Mouse (Mus musculus) midbrain, embryonic 10.5 days (tissue): ENCODE data around the gene Hyal4. TPM values are rescaled to one million over a fixed set of nuclear protein-coding genes. Genes with fewer than 3 reads are reported as not detected.

Experiments used
- DNase-seq: peaks from one replicate; pipeline ENCODE4 v3.0.0-alpha.2; 2017; ENCODE audit warnings: low spot score
- H3K27ac ChIP-seq: fragments of 300-500 bp; sonication (generic); replicated peaks from 2 replicates; pipeline ENCODE4 v1.5.1; 2016; ENCODE audit warnings: mild to moderate bottlenecking
- H3K27me3 ChIP-seq: fragments of 300-500 bp; sonication (generic); 2 replicates; pipeline ENCODE4 v1.6.1; 2016; ENCODE audit warnings: low read depth, mild to moderate bottlenecking; ENCODE audit not compliant: poor library complexity, severe bottlenecking
- H3K36me3 ChIP-seq: fragments of 300-500 bp; sonication (generic); 2 replicates; pipeline ENCODE4 v1.6.1; 2016; ENCODE audit warnings: mild to moderate bottlenecking, moderate library complexity
- H3K4me1 ChIP-seq: fragments of 300-500 bp; sonication (generic); 2 replicates; pipeline ENCODE4 v1.6.1; 2016
- H3K4me3 ChIP-seq: fragments of 300-500 bp; sonication (generic); 2 replicates; pipeline ENCODE4 v1.5.1; 2016; ENCODE audit warnings: mild to moderate bottlenecking, moderate library complexity
- H3K9me3 ChIP-seq: fragments of 300-500 bp; sonication (generic); replicated peaks from 2 replicates; pipeline ENCODE4 v1.6.1; 2016; ENCODE audit warnings: mild to moderate bottlenecking
- WGBS: fragments of 180-500 bp; shearing (Covaris S2); methylation state at CpG from one replicate; pipeline ENCODE4 v1.1.7; 2016; 5-methylcytosine and 5-hydroxymethylcytosine counted together
- polyA plus RNA-seq: library from polyadenylated mRNA; unstranded; fragments of >200 nt; fragmentation: Nextera tagmentation; extraction: Ambion mirVana; gene quantifications from 2 replicates; pipeline ENCODE4 v1.2.1, GENCODE M21; 2016

Hyal4 gene
- not detected in 2 replicates for polyA plus RNA-seq

DNA sequence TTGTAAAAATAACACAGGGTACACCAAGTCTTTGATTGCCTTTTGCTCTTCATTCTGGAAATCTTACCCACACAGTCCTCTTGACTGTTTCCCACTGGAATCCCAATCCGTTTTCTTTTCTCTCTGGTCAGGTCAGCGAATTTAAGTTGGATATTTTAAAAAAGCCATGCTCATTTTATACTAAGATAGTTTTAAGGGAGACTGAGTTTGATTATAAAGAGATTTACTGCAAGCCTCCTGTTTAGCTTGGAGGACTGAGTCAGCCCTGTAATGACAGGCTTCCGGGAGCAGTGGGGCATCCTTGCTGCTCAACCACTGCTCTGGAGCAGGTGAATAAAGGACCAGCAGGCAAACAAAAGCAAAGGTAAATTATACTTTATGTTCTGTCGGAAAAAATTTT lies at the start of gene Hyal4:
Gene Hyal4 (plus strand): TSS at position 301 of the 400 bp plus-strand sequence.
- Histone ChIP-seq H3K36me3 (no peaks in the 10 kb centered on the region), H3K27ac (no peak within 1 kb of the TSS), H3K27me3 (no peaks in the 10 kb centered on the region), H3K4me3 (no peak within 1 kb of the TSS), H3K4me1 (peaks cover 6% of the 10 kb centered on the region), H3K9me3 (no peaks in the 10 kb centered on the region)
- no peak for DNase-seq
- 90% methylated on average over 4 of the region's 4 CpGs for WGBS

DNA sequence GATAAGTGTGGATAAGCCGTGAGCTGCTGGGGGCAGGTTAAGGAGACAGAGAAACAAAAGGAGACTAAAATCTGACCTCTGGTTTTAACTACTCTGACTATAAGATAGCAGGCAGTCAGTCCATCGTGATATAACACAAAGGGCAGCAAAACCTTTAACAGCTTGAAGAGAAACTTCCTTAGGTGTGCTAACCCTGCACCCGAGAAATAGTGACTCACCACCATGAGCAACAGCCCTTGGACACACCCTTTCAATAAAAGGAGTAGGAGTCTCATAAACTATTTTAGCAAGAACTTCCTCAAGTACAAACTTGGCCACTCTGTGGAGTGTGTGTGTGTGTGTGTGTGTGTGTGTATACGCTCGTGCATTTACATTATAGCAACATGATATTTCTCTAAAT lies 41.0 kb upstream of the Hyal4 start:
- Histone ChIP-seq H3K36me3 (no peaks in the 10 kb centered on the region), H3K4me3 (no peak overlapping the region), H3K9me3 (no peaks in the 10 kb centered on the region), H3K27me3 (no peaks in the 10 kb centered on the region), H3K4me1 (no peaks in the 10 kb centered on the region), H3K27ac (no peak overlapping the region)
- no peak for DNase-seq
- WGBS = 93% methylated on average over 5 of the region's 5 CpGs

DNA sequence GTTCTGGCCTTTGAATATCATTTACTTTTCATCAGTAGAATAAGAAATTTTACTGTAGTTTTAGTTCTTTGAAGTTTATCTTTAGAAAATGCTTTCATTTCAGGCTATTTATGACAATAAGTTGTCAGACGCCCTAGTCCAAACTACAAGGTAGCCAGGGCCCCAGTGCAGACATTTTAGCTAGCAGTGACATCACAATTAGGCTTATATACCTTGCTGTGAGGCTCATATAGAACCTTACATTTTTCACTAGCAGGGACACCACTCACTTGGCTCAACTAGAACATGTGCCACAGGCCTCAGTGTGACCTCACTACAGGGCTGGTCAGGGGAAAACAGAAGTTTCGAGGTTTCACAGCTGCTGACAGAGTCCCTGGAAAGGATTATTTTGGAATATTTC lies 40.6 kb upstream of the Hyal4 start:
- Histone ChIP-seq H3K9me3 (no peaks in the 10 kb centered on the region), H3K4me1 (no peaks in the 10 kb centered on the region), H3K27ac (no peak overlapping the region), H3K27me3 (no peaks in the 10 kb centered on the region), H3K4me3 (no peak overlapping the region), H3K36me3 (no peaks in the 10 kb centered on the region)
- 79% methylated on average over 2 of the region's 2 CpGs for WGBS
- DNase-seq = no peak

DNA sequence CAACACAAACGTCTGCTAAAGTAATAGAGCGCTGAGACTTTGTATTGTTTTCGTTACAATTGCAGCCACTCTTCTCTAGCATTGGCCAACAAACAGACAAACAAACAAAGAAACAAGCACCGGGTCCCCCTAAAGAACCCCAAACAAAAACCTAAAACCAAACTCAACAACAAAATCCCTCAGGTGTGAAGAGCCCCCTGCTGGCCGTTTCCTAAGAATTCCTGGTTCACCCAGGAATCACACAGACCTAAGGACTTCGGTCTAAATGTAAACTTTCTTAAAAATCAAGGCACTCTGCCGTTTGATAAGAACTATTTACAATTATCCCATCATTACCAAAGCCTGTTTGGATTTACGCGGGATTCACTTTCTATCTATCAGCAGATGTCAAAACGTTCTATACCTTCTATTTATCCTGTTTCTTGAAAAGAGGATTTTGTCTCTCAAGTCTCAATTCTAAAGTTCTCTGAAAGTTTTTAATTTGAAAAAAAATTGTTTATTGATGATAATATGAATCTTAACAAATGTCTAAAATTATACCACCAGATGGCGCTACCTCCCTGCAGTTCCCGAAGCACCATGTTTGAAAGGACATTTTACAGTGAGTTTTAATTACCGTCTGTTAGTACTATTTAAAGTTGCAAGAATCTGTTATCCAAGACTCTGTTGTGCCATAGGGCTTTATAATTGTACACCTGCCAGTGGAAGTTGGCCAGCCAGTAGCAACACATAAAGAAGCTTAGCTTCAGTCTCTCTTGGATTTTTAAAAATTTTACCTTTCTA lies 26.6 kb upstream of the Hyal4 start:
- H3K36me3 ChIP-seq = no peaks in the 10 kb centered on the region
- DNase-seq = no peak
- no peaks in the 10 kb centered on the region for H3K27me3 ChIP-seq
- WGBS = 39% methylated on average over 13 of the region's 13 CpGs
- no peak overlapping the region for H3K4me3 ChIP-seq
- H3K27ac ChIP-seq = no peak overlapping the region
- H3K9me3 ChIP-seq = no peaks in the 10 kb centered on the region
- H3K4me1 ChIP-seq = no peaks in the 10 kb centered on the region

DNA sequence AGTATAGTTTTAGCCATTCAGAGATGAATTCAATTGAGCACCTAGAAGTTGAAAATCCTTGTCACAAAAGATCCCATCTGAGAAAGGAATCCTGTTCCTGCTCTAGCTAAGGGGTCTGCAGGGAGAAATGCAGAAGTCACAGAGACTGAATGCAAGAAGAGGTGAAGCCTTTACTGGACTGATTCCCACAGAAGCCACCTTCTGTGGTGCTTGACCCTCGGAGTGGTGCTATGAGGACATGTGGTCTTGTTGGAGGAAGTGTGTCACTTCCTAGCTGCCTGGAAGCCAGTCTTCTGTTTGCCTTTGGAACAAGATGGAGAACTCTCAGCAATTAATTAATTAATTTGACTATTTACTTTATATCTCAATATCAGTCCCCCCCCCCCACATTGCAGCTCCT lies 20.0 kb upstream of the Hyal4 start:
- no peak overlapping the region for H3K27ac ChIP-seq
- no peaks in the 10 kb centered on the region for H3K36me3 ChIP-seq
- H3K4me1 ChIP-seq = no peaks in the 10 kb centered on the region
- DNase-seq = no peak
- H3K4me3 ChIP-seq = no peak overlapping the region
- H3K9me3 ChIP-seq = no peaks in the 10 kb centered on the region
- H3K27me3 ChIP-seq = no peaks in the 10 kb centered on the region
- WGBS = 92% methylated on average over 1 of the region's 1 CpGs

DNA sequence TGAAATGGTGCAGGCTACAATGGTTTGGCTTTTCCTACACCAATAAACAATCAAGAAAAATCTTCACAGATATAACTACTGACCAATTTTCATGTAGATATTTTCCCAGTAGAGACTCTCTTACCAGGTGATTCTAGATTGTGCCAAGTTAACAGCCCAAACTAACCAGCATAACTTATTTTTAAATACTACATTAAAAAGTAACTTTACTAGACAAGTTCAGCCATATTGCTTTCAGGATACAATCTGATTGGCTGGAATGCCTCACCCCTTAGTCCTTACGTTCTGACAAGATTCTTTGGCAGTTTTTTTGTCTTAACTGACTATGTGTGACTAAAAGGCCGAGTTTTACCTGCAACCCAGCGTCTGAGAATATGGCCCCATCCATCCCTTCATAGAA lies 15.2 kb upstream of the Hyal4 start, which contains the start of gene Hyal6:
Gene Hyal6 (plus strand): TSS at position 301 of the 400 bp plus-strand sequence.
- H3K4me3 ChIP-seq = no peak within 1 kb of the TSS
- no peaks in the 10 kb centered on the region for H3K9me3 ChIP-seq
- H3K36me3 ChIP-seq = no peaks in the 10 kb centered on the region
- no peak for DNase-seq
- no peaks in the 10 kb centered on the region for H3K4me1 ChIP-seq
- WGBS = 84% methylated on average over 3 of the region's 3 CpGs
- H3K27me3 ChIP-seq = no peaks in the 10 kb centered on the region
- H3K27ac ChIP-seq = no peak within 1 kb of the TSS

DNA sequence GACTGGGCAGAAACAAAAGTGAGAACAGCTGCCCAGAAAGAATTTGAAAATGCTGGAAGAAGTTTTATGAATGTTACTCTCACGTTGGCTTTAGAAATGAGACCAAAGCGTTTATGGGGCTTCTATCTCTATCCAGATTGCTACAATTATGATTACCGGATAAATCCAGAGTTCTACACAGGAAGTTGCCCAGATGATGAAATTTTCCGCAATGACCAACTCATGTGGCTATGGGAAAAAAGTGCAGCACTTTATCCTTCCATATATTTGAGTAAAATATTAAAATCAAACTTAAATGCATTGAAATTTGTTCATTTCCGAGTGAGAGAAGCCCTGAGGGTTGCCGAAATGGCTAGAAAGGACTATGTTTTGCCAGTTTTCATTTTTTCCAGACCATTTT lies 13.6 kb upstream of the Hyal4 start:
- Histone ChIP-seq H3K27me3 (no peaks in the 10 kb centered on the region), H3K36me3 (no peaks in the 10 kb centered on the region), H3K9me3 (no peaks in the 10 kb centered on the region), H3K27ac (no peak overlapping the region), H3K4me1 (no peaks in the 10 kb centered on the region), H3K4me3 (no peak overlapping the region)
- 89% methylated on average over 6 of the region's 6 CpGs for WGBS
- DNase-seq = no peak

DNA sequence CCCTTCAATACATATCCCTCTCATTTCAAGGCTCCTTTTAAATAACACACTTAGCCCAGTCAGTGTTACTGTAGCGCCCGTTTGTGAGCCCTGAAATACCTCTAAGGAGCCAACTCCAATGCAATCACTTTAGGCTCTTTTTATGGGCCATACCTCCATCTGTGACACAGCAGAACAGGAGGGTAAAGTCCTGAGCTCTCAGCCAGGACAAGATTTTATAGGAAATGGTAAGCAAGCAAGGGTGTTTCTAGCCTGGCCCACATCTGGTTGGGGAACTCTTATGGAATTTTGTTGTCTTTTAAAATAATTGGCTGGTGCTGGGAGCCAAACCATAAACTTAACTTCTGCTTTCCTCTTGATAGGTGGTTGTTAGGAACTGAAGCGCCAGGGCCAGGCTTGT lies 11.2 kb downstream of the Hyal4 start:
- H3K27me3 ChIP-seq = no peaks in the 10 kb centered on the region
- no peak for DNase-seq
- H3K36me3 ChIP-seq = no peaks in the 10 kb centered on the region
- no peak overlapping the region for H3K27ac ChIP-seq
- H3K9me3 ChIP-seq = peaks cover 8% of the 10 kb centered on the region; the same call in 1 of the 2 replicates
- 86% methylated on average over 3 of the region's 3 CpGs for WGBS
- no peak overlapping the region for H3K4me3 ChIP-seq
- no peaks in the 10 kb centered on the region for H3K4me1 ChIP-seq

DNA sequence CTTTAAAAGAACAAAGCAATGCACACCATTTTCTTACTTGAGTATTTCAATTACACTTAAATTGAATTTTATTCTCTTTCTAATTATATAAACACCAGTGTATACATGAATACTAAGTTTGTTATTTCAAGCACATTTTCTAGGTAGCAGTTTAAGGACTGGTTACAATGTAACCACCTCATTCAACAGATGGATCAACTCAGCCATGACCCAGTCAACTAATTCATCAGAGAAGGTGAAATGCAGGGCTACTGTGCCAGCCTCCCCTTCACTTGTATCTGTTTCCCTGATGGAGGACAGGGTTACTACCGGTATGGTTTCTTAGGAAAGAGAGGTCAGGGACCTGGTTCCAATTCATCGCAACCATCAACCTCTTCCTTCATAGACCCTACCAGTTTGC lies 18.1 kb downstream of the Hyal4 start:
- H3K27ac ChIP-seq = no peak overlapping the region
- no peaks in the 10 kb centered on the region for H3K4me1 ChIP-seq
- 97% methylated on average over 2 of the region's 2 CpGs for WGBS
- no peak overlapping the region for H3K4me3 ChIP-seq
- no peaks in the 10 kb centered on the region for H3K9me3 ChIP-seq
- no peaks in the 10 kb centered on the region for H3K36me3 ChIP-seq
- H3K27me3 ChIP-seq = no peaks in the 10 kb centered on the region
- no peak for DNase-seq

DNA sequence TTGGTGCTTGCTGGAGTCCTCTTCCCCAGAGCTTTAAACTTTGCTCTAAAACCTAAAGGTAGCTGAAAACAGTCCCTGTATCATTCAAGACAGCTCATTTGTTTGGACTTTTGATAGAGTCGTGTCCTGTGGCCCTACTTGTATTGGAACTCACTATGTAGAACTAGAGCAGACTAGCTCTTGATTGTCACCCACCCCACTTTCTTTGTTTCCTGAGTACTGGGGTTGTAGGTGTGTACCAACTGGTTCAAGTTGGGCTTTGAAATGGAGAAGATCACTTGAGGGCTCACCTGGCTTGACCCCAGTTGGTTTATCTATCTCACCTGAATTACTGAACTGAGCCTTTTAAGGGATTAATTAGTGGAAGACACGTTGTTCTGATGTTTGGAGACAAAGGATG lies 31.1 kb downstream of the Hyal4 start:
- DNase-seq = no peak
- no peak overlapping the region for H3K4me3 ChIP-seq
- no peaks in the 10 kb centered on the region for H3K27me3 ChIP-seq
- H3K27ac ChIP-seq = no peak overlapping the region
- H3K4me1 ChIP-seq = no peaks in the 10 kb centered on the region
- H3K9me3 ChIP-seq = no peaks in the 10 kb centered on the region
- WGBS = 63% methylated on average over 2 of the region's 2 CpGs
- H3K36me3 ChIP-seq = no peaks in the 10 kb centered on the region

DNA sequence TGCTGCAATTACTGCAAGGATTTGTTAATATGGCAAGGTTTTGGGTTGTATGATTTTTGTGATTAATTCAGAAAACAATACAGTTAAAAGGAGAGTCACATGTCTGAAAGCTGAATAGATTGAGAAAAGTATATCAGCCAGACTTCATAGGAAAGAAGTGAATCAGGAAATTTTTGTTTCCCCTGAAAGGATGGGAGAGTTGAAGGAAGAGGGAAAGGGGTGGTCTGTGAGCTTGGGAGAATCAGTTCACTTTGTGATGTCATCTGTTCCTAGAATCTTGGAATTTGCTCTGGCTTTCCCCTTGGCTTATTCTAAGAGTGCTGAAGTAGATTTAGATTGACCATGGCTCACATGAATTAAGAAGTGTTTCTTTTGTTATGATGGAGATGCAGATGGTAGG lies 42.8 kb downstream of the Hyal4 start, which contains the start of gene Spam1:
Gene Spam1 (plus strand): TSS at position 301 of the 400 bp plus-strand sequence.
- DNase-seq = no peak
- H3K36me3 ChIP-seq = no peaks in the 10 kb centered on the region
- H3K4me3 ChIP-seq = no peak within 1 kb of the TSS
- H3K4me1 ChIP-seq = no peaks in the 10 kb centered on the region
- no peak within 1 kb of the TSS for H3K27ac ChIP-seq
- no peaks in the 10 kb centered on the region for H3K9me3 ChIP-seq
- no peaks in the 10 kb centered on the region for H3K27me3 ChIP-seq
